Mouse (Mus musculus) ES-Bruce4 (cell line): ENCODE results near the gene Atg13.

Source experiments
- CTCF ChIP-seq: IDR thresholded peaks from one replicate; pipeline ENCODE4 v1.8.1; 2011; ENCODE audit warnings: low read depth, low read length
- EP300 ChIP-seq: IDR thresholded peaks from 2 replicates; pipeline ENCODE4 v1.6.1; 2011; ENCODE audit warnings: low read depth, low read length; ENCODE audit not compliant: insufficient read depth
- POLR2A ChIP-seq: IDR thresholded peaks from one replicate; pipeline ENCODE4 v1.8.1; 2011; ENCODE audit warnings: low read length; ENCODE audit not compliant: insufficient read depth

GRCm38 (mm10) chr2:91727011-91727410 lies 16.6 kb upstream of the Atg13 start:
- TF ChIP-seq CTCF (no peak), EP300 (no peak), POLR2A (no peak)
